Mouse (Mus musculus): Measurements from ENCODE around the gene Plcb4.

DNA sequence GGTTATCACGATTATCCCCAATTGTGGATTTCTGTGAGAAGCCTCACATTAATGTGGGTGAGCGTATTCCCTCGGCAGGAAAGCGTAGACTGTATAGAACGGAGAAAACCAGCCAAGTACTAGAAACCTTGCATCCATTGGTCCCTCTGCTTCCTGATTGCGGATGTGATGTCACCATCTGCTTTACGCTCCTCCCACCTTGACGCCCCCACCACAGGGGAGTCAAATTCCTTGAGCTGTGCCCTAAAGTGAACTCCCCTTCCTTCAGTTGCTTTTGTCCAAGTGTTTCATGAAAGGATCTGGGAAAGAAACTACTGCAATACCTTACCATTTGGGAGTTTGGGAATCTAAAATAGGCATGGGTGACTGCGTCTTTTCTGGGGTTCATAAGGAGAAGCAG is 111.4 kb downstream of the Plcb4 start:
- TF ChIP-seq ZNF384 (IDR thresholded peaks at IDR 0.05; ENCODE audit: low read depth, low read length) (no peak), CHD2 (IDR thresholded peaks at IDR 0.05; ENCODE audit: low read depth, low read length) (no peak)
